Mouse (Mus musculus) hindbrain, embryonic 12.5 days (tissue): ENCODE data around the gene Ezr. TPM values are rescaled to one million over a fixed set of nuclear protein-coding genes. Genes with fewer than 3 reads are reported as not detected.
"Not testable (repeated sequence)": the region's sequence is repeated elsewhere in the genome, so short reads cannot be mapped to it uniquely, and the experiment has no call there.

Source experiments
- ATAC-seq: fragments of 200-750 bp; cut with Nextera tagmentation; 2 replicates; pipeline ENCODE4 v1.8.0; 2017; ENCODE audit warnings: moderate TSS enrichment; ENCODE audit not compliant: low FRiP score
- H3K27ac ChIP-seq: fragments of 300-500 bp; sonication (generic); 2 replicates; pipeline ENCODE4 v1.5.1; 2016; ENCODE audit warnings: mild to moderate bottlenecking
- H3K27me3 ChIP-seq: fragments of 300-500 bp; sonication (generic); 2 replicates; pipeline ENCODE4 v1.6.1; 2016; ENCODE audit warnings: mild to moderate bottlenecking
- H3K36me3 ChIP-seq: fragments of 300-500 bp; sonication (generic); 2 replicates; pipeline ENCODE4 v1.6.1; 2016; ENCODE audit warnings: mild to moderate bottlenecking
- H3K4me1 ChIP-seq: fragments of 300-500 bp; sonication (generic); 2 replicates; pipeline ENCODE4 v1.6.1; 2016
- H3K4me2 ChIP-seq: fragments of 300-500 bp; sonication (generic); replicated peaks from 2 replicates; pipeline ENCODE4 v1.6.1; 2016; ENCODE audit warnings: mild to moderate bottlenecking
- H3K4me3 ChIP-seq: fragments of 300-500 bp; sonication (generic); 2 replicates; pipeline ENCODE4 v1.5.1; 2016; ENCODE audit warnings: mild to moderate bottlenecking
- H3K9ac ChIP-seq: fragments of 300-500 bp; sonication (generic); 2 replicates; pipeline ENCODE4 v1.6.1; 2016; ENCODE audit warnings: mild to moderate bottlenecking, moderate library complexity
- H3K9me3 ChIP-seq: fragments of 300-500 bp; sonication (generic); replicated peaks from 2 replicates; pipeline ENCODE4 v1.6.1; 2016; ENCODE audit warnings: mild to moderate bottlenecking
- WGBS: fragments of 180-500 bp; shearing (Covaris S2); methylation state at CpG from one replicate; pipeline ENCODE4 v1.1.7; 2016; 5-methylcytosine and 5-hydroxymethylcytosine counted together
- polyA plus RNA-seq: library from polyadenylated mRNA; unstranded; fragments of >200 nt; fragmentation: Nextera tagmentation; extraction: Ambion mirVana; gene quantifications from 2 replicates; pipeline ENCODE4 v1.2.1, GENCODE M21; 2016

Gene Ezr
- polyA plus RNA-seq, 1 experiment from 2014 or later = 97.9 TPM

DNA sequence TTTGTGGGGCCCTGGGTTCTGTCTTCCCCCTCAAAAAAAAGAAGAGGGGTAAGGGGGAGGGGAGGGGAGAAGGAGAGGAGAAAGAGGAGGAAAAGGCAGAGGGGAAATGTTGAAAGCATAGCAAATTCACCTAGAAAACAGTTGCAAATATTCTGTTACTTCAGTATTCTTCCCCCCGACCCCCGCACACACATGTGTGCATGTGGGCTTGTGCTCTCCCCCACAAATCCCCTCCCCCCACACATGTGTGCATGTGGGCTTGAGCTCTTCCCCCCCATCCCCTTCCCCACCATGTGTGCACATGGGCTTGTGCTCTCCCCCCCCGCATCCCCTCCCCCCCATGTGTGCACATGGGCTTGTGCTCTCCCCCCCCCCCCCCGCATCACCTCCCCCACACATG is 93.2 kb downstream of the Ezr start:
- whole genome bisulfite sequencing = 94% methylated on average over 2 of the region's 4 CpGs
- not testable (repeated sequence) for ATAC-seq, H3K4me2 ChIP-seq, H3K9me3 ChIP-seq, H3K4me3 ChIP-seq, H3K27me3 ChIP-seq, H3K4me1 ChIP-seq, H3K27ac ChIP-seq, H3K36me3 ChIP-seq, H3K9ac ChIP-seq

Other genes with a start within 250 kb of the Ezr start
- 56.8 and 70.8 TPM in 2 replicates for gene Dynlt1c, start 181.1 kb downstream of the Ezr start, polyA plus RNA-seq
- 272 and 308 TPM in 2 replicates for gene Dynlt1f, start 126.9 kb downstream of the Ezr start, polyA plus RNA-seq
- gene Sytl3, start 123.7 kb downstream of the Ezr start, polyA plus RNA-seq = 0.46 TPM in 1 of 2 replicates, not detected in the other
- 45.4 and 45.7 TPM in 2 replicates for gene Rsph3b, start 165.9 kb upstream of the Ezr start, polyA plus RNA-seq
- 46.8 and 51.7 TPM in 2 replicates for gene Tagap1, start 178.4 kb upstream of the Ezr start, polyA plus RNA-seq
- 115 and 126 TPM in 2 replicates for gene Rnaset2b, start 187.8 kb upstream of the Ezr start, polyA plus RNA-seq
- 0.48 and 0.84 TPM in 2 replicates for gene Gm49721, start 196.1 kb upstream of the Ezr start, polyA plus RNA-seq
- gene Gm1604a, start 242.8 kb upstream of the Ezr start, polyA plus RNA-seq = not detected in 2 replicates